Mouse (Mus musculus) heart, adult 2 months (tissue): ENCODE results near the gene Ehd4. TPM values are rescaled to one million over a fixed set of nuclear protein-coding genes. Genes with fewer than 3 reads are reported as not detected.

ENCODE experiments used
- DNase-seq, 2 experiments: peaks; one replicate each; pipeline ENCODE4 v3.0.0; 2021
- H3K27ac ChIP-seq: fragments of 200-600 bp; 2 replicates; pipeline ENCODE4 v1.8.1; 2022
- H3K27me3 ChIP-seq: fragments of 200-500 bp; 2 replicates; pipeline ENCODE4 v1.6.1; 2012; ENCODE audit warnings: mild to moderate bottlenecking, low read length, inconsistent platforms, mixed read lengths; ENCODE audit not compliant: control insufficient read depth, insufficient read depth
- H3K36me3 ChIP-seq: fragments of 200-500 bp; 2 replicates; pipeline ENCODE4 v1.6.1; 2012; ENCODE audit warnings: low read length, inconsistent platforms; ENCODE audit not compliant: control insufficient read depth, insufficient read depth
- H3K4me1 ChIP-seq: fragments of 200-500 bp; 2 replicates; pipeline ENCODE4 v1.6.1; 2011; ENCODE audit warnings: low read length; ENCODE audit not compliant: control insufficient read depth, insufficient read depth
- H3K4me3 ChIP-seq: fragments of 200-600 bp; 2 replicates; pipeline ENCODE4 v1.8.1; 2022
- H3K79me2 ChIP-seq: fragments of 200-500 bp; replicated peaks from 2 replicates; pipeline ENCODE4 v1.6.1; 2012; ENCODE audit warnings: mild to moderate bottlenecking, inconsistent platforms, low read length, moderate library complexity, mixed read lengths; ENCODE audit not compliant: control insufficient read depth, insufficient read depth
- H3K9ac ChIP-seq: fragments of 200-500 bp; 2 replicates; pipeline ENCODE4 v1.6.1; 2012; ENCODE audit warnings: low read depth, mild to moderate bottlenecking, control low read depth, inconsistent platforms, low read length, mixed read lengths
- CTCF ChIP-seq: fragments of 200-600 bp; IDR thresholded peaks from 2 replicates; pipeline ENCODE4 v1.8.1; 2022; ENCODE audit warnings: antibody characterized with exemption, mild to moderate bottlenecking, moderate library complexity
- EP300 ChIP-seq: fragments of 200-500 bp; IDR thresholded peaks from 2 replicates; pipeline ENCODE4 v1.6.1; 2011; ENCODE audit warnings: low read depth, low read length, control low read depth; ENCODE audit not compliant: insufficient read depth
- POLR2A ChIP-seq: fragments of 200-500 bp; IDR thresholded peaks from 2 replicates; pipeline ENCODE4 v1.6.1; 2011; ENCODE audit warnings: mild to moderate bottlenecking, low read depth, low read length, control low read depth; ENCODE audit not compliant: insufficient read depth
- WGBS: fragments of 180-500 bp; shearing (Covaris S2); methylation state at CpG from one replicate; pipeline ENCODE4 v1.1.7; 2018; 5-methylcytosine and 5-hydroxymethylcytosine counted together
- intact Hi-C: fragments of 180-260 bp; cut with DNase I; formaldehyde crosslinking; loops from one replicate; pipeline ENCODE4 v1.15.1; 2025
- polyA plus RNA-seq: library from polyadenylated mRNA; depleted of rRNA; stranded (reverse); fragments of >200 nt; gene quantifications from 2 replicates; pipeline ENCODE4 v1.2.3, GENCODE M21; 2012
- total RNA-seq, 2 experiments: library from RNA; stranded (reverse); gene quantifications; 2 replicates each; pipeline ENCODE4 v1.2.3; 2021

Gene Ehd4
- total and polyA plus RNA-seq, 3 experiments: 213 to 373 (median 330) TPM

DNA sequence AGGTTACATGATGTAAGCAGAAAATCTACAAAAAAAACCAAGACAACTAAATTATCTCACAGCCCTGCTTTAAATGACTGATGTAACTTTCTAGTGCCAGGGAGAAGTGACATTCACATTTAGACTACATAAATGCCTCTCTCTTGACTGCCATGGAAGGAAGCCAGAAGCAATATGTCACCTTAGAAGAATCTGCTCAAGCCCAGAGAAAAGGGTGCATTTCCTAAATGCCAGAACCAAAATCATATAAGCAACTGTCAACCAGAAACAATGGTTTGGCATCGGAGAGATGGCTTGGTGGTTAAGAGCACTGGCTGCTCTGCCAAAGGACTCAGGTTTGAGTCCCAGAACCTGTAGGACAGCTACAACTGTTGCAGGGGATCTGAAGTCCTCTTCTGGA is 22.5 kb downstream of the Ehd4 start:
- no peaks in the 10 kb centered on the region; the same call in 1 of the 2 replicates for H3K79me2 ChIP-seq
- peaks cover 38% of the 10 kb centered on the region for H3K4me1 ChIP-seq
- no peak overlapping the region for H3K4me3 ChIP-seq
- intact Hi-C loops: loop anchor here (2.0 kb wide), 1 partner anchor 33 kb away; no protein-coding TSS in a partner anchor
- WGBS: 29% methylated on average over 1 of the region's 1 CpGs
- no peak for TF ChIP-seq CTCF
- no peak for TF ChIP-seq POLR2A
- TF ChIP-seq EP300: no peak
- no peak for DNase-seq
- H3K27ac ChIP-seq: peak overlapping the region; percentile 42
- H3K9ac ChIP-seq: no peak overlapping the region
- H3K27me3 ChIP-seq: no peaks in the 10 kb centered on the region
- peaks cover 66% of the 10 kb centered on the region for H3K36me3 ChIP-seq

DNA sequence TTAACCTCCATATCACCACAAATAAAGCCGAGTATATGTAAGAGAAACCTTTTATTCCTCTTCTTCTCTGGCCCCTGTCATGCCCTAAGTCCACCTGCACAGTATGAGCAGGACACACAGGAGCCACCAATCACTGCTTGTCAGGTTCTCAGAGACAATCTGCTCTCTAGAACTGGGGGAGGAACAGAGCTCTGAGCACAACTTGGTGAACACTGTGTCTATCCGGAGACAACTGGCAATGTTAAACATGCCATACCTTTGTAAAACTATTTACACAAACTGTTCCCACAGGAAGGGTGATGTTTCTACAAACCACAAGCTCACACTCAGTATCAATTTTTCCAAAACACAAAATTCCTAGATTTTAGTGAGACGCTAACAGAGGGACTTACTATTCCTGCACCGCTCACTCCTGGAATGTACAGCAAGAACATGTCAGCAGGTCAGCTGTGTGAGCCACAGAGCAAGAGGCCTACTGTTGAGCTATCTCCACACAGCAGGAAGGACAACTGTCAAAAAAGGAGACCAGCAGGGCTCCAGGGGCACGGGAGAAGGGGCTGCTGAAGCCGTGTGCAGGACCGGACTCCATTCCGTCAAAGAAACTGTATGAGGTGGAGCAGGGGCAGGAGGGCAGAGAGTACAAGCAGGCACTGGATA is 25.0 kb downstream of the Ehd4 start:
- peaks cover 39% of the 10 kb centered on the region for H3K4me1 ChIP-seq
- H3K4me3 ChIP-seq: no peak overlapping the region
- H3K9ac ChIP-seq: peak overlapping the region; percentile 61
- peak overlapping the region; percentile 88 for H3K27ac ChIP-seq
- H3K79me2 ChIP-seq: no peaks in the 10 kb centered on the region; the same call in 1 of the 2 replicates
- H3K27me3 ChIP-seq: no peaks in the 10 kb centered on the region
- intact Hi-C loops: no loop called here
- TF ChIP-seq CTCF (no peak), EP300 (0 out of 2 replicates have a peak, but pooled peaks have one; percentile 34), POLR2A (no peak)
- 30% methylated on average over 8 of the region's 8 CpGs for WGBS
- peaks cover 60% of the 10 kb centered on the region for H3K36me3 ChIP-seq
- no peak for DNase-seq

DNA sequence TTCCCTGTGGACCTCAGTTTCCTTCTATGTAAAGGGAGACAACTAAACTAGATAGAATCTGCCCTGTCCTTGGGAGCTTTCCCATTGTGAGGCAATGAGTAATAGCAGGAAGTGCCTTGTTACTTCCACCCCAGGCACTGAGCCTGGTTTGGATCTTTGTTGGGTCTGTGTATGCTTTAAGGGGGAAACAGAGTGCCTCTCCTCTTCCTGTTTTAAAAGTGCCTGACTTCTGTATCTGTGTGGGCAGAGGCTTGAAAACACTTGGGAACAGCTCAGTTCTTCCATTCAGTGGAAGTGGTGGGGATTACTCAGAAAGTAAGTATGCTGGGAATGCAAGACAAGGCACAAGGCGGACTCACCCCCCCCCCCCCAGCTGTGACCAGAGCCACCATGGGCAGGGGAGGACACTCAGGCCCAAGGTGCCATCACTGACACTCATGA is 25.8 kb downstream of the Ehd4 start:
- Histone ChIP-seq H3K27me3 (no peaks in the 10 kb centered on the region), H3K4me3 (no peak overlapping the region), H3K79me2 (no peaks in the 10 kb centered on the region; the same call in 1 of the 2 replicates), H3K27ac (peak overlapping the region; percentile 88), H3K9ac (no peak overlapping the region; the same call in 1 of the 2 replicates), H3K4me1 (peaks cover 36% of the 10 kb centered on the region), H3K36me3 (peaks cover 61% of the 10 kb centered on the region)
- WGBS: 18% methylated on average over 1 of the region's 1 CpGs
- TF ChIP-seq EP300 (no peak), CTCF (no peak), POLR2A (no peak; the same call in 1 of the 2 replicates)
- intact Hi-C loops: no loop called here
- peak in 1 of 2 experiments; percentile 59 for DNase-seq

DNA sequence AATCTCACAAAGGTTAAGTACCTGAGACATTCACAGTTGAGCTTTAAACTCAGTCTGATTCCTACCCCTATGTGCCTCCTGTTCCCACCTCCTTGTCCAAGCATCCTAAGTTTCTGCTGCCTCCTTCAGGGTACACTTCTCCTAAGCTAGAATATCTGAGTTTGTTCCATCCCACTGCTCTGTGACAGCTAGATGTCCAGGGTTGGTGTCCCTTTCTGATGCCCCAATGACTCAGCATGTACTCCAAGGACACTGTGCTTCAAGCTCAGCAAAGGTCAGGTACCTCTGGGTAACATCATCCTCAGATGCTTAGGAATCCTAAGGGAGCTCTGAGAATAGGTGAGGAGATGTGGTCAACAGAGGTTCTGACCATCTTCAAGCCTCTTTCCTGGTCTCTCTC is 26.4 kb downstream of the Ehd4 start:
- no peaks in the 10 kb centered on the region; the same call in 1 of the 2 replicates for H3K79me2 ChIP-seq
- peaks cover 31% of the 10 kb centered on the region for H3K4me1 ChIP-seq
- DNase-seq: no peak
- H3K36me3 ChIP-seq: peaks cover 59% of the 10 kb centered on the region
- no peak for TF ChIP-seq CTCF
- TF ChIP-seq EP300: no peak
- H3K27me3 ChIP-seq: no peaks in the 10 kb centered on the region
- H3K9ac ChIP-seq: peak overlapping the region; percentile 38
- intact Hi-C loops: no loop called here
- peak overlapping the region; percentile 88 for H3K27ac ChIP-seq
- H3K4me3 ChIP-seq: no peak overlapping the region

DNA sequence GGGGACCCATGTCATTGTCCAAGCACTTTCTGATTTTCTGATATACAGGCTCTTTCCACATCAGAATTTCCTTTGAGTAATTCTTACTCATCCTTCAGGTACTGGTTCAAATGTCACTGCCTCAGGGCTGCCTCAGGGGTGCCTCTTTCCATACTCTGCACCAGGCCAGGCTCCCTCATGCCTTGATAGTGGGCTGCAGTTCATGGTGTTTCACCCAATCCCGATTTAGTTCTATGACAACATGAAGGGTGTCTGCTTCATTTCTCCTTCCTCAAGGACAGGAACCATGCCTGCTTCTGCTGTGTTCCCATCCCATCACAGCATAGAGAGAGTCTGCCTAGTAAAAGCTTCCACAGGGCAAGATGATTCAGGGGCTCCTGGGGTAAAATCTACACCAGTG is 27.5 kb downstream of the Ehd4 start:
- Histone ChIP-seq H3K4me1 (peaks cover 31% of the 10 kb centered on the region), H3K9ac (no peak overlapping the region), H3K27ac (peak overlapping the region; percentile 88), H3K36me3 (peaks cover 56% of the 10 kb centered on the region), H3K4me3 (no peak overlapping the region), H3K79me2 (no peaks in the 10 kb centered on the region; the same call in 1 of the 2 replicates), H3K27me3 (no peaks in the 10 kb centered on the region)
- WGBS: 36% methylated on average over 1 of the region's 1 CpGs
- TF ChIP-seq POLR2A (no peak), CTCF (no peak), EP300 (no peak)
- intact Hi-C loops: no loop called here
- DNase-seq: no peak

DNA sequence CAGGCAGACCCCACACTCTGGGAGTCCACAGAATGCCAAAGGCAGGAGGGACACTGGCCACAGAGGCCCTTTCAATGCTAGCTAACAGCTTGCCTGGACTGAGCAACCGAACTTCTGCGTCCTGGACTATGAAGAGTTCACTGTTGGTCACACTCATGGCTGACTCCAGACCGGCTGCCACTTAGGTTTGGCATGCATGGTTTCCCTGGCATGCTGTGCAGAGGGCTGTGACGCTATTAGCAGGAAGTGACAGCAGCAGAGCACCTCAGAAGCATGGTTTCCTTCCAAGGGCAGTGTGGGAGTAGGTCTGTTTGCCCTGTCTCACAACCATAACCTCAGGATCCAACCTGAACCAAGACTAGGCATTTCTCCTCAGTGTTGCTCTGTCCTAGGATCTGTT is 28.0 kb downstream of the Ehd4 start:
- peak in 1 of 2 experiments; percentile 67 for DNase-seq
- no peak overlapping the region for H3K9ac ChIP-seq
- peaks cover 58% of the 10 kb centered on the region for H3K36me3 ChIP-seq
- no peaks in the 10 kb centered on the region; the same call in 1 of the 2 replicates for H3K79me2 ChIP-seq
- 50% methylated on average over 4 of the region's 4 CpGs for WGBS
- H3K4me3 ChIP-seq: no peak overlapping the region
- H3K27me3 ChIP-seq: no peaks in the 10 kb centered on the region
- intact Hi-C loops: no loop called here
- peak overlapping the region; percentile 88 for H3K27ac ChIP-seq
- TF ChIP-seq POLR2A (0 out of 2 replicates have a peak, but pooled peaks have one; percentile 28), EP300 (peak; percentile 75; the same call in 1 of the 2 replicates), CTCF (no peak)
- peaks cover 34% of the 10 kb centered on the region for H3K4me1 ChIP-seq
